Mouse (Mus musculus): ENCODE results near the gene Gm9780.
"Not testable (repeated sequence)": the region's sequence is repeated elsewhere in the genome, so short reads cannot be mapped to it uniquely, and the experiment has no call there.

DNA sequence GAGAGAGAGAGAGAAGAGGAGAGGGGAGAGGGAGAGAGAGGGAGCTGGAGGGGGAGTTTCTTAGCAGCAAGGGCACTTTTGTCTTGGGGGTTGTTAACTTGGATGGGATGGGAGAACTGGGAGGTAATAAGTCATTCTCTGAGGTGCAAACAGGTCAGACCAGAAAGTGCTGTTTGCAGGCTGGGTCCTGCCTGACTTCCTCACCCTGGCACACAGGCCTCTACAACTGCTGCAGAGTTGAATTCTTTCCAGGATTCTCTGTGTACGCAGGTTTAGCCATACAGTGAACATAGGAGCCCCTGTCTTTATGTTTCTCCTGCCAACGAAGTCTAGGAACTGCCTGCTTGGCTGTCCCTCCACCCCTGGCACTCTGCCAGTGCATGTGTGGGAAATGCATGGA lies 35.0 kb downstream of the Gm9780 start:
- TF ChIP-seq POLR2A (IDR thresholded peaks at IDR 0.05; ENCODE audit: low read depth, low read length); CTCF (IDR thresholded peaks at IDR 0.05; ENCODE audit: borderline replicate concordance, insufficient read depth, low read length): not testable (repeated sequence)
